Mouse (Mus musculus) ES-E14 (cell line): Measurements from ENCODE around the gene Ushbp1. TPM values are rescaled to one million over a fixed set of nuclear protein-coding genes. Genes with fewer than 3 reads are reported as not detected.
A peak's percentile ranks its signal among the peaks of the same experiment; 100 is the strongest.

Experiments used
- DNase-seq: peaks from one replicate; pipeline ENCODE4 v3.0.0-alpha.2; 2013; ENCODE audit warnings: low read depth, low spot score
- H3K27ac ChIP-seq: 2 replicates; pipeline ENCODE4 v1.5.1; 2012; ENCODE audit warnings: low read depth, mild to moderate bottlenecking, low read length, moderate library complexity, mixed read lengths; ENCODE audit not compliant: poor library complexity, insufficient read depth, severe bottlenecking
- H3K36me3 ChIP-seq: 2 replicates; pipeline ENCODE4 v1.6.1; 2012; ENCODE audit warnings: mild to moderate bottlenecking, low read length, moderate library complexity, mixed read lengths; ENCODE audit not compliant: control insufficient read depth, poor library complexity, insufficient read depth, severe bottlenecking
- H3K4me1 ChIP-seq, 2 experiments: fragments of 150-350 bp in 1 of 2; sonication (generic) in 1 of 2; 2 replicates each; pipeline ENCODE4 v1.6.1; 2012; ENCODE audit warnings: low read length in 2 of 2, mild to moderate bottlenecking in 1 of 2, mixed read lengths in 1 of 2; ENCODE audit not compliant: control insufficient read depth in 2 of 2, insufficient read depth in 2 of 2, poor library complexity in 1 of 2
- H3K4me3 ChIP-seq, 2 experiments: fragments of 150-350 bp in 1 of 2; sonication (generic) in 1 of 2; 2 replicates each; pipeline ENCODE4 v1.5.1; 2012; ENCODE audit warnings: low read length in 2 of 2, low read depth in 1 of 2, mild to moderate bottlenecking in 1 of 2, mixed read lengths in 1 of 2; ENCODE audit not compliant: insufficient read depth in 1 of 2, poor library complexity in 1 of 2, severe bottlenecking in 1 of 2
- H3K9ac ChIP-seq: 2 replicates; pipeline ENCODE4 v1.6.1; 2012; ENCODE audit warnings: low read depth, mild to moderate bottlenecking, low read length, mixed read lengths; ENCODE audit not compliant: poor library complexity, insufficient read depth, severe bottlenecking
- H3K9me3 ChIP-seq: fragments of 150-350 bp; sonication (generic); 2 replicates; pipeline ENCODE4 v1.6.1; 2012; ENCODE audit warnings: low read depth, mild to moderate bottlenecking, low read length; ENCODE audit not compliant: control insufficient read depth, insufficient read depth
- CHD2 ChIP-seq: IDR thresholded peaks from 2 replicates; pipeline ENCODE4 v1.6.1; 2014; ENCODE audit warnings: mild to moderate bottlenecking, low read depth, low read length, inconsistent platforms
- HCFC1 ChIP-seq: IDR thresholded peaks from 2 replicates; pipeline ENCODE4 v1.6.1; 2012; ENCODE audit warnings: low read length, inconsistent platforms, borderline replicate concordance; ENCODE audit not compliant: insufficient read depth
- MAFK ChIP-seq: IDR thresholded peaks from 2 replicates; pipeline ENCODE4 v1.6.1; 2014; ENCODE audit warnings: mild to moderate bottlenecking, low read depth, low read length, inconsistent platforms; ENCODE audit not compliant: insufficient read depth
- ZC3H11A ChIP-seq: IDR thresholded peaks from 2 replicates; pipeline ENCODE4 v1.6.1; 2012; ENCODE audit warnings: low read depth, mild to moderate bottlenecking, inconsistent platforms, low read length, borderline replicate concordance
- ZNF384 ChIP-seq: IDR thresholded peaks from 2 replicates; pipeline ENCODE4 v1.6.1; 2012; ENCODE audit warnings: low read depth, low read length, inconsistent platforms
- in situ Hi-C, 2 experiments: fragments of 600-800 bp; cut with MboI; formaldehyde crosslinking; loops; one replicate each; pipeline ENCODE4 v1.15.1; 2025; ENCODE audit warnings: low sequenced_read_pairs in 2 of 2, inconsistent platforms in 1 of 2; ENCODE audit not compliant: unreplicated experiment in 2 of 2
- total RNA-seq: library from RNA; depleted of rRNA; stranded (reverse); fragments of 300-350 nt; gene quantifications from 2 replicates; pipeline ENCODE4 v1.2.3, GENCODE M21; 2012

Gene Ushbp1
- total RNA-seq, 1 experiment: 2.4 TPM

DNA sequence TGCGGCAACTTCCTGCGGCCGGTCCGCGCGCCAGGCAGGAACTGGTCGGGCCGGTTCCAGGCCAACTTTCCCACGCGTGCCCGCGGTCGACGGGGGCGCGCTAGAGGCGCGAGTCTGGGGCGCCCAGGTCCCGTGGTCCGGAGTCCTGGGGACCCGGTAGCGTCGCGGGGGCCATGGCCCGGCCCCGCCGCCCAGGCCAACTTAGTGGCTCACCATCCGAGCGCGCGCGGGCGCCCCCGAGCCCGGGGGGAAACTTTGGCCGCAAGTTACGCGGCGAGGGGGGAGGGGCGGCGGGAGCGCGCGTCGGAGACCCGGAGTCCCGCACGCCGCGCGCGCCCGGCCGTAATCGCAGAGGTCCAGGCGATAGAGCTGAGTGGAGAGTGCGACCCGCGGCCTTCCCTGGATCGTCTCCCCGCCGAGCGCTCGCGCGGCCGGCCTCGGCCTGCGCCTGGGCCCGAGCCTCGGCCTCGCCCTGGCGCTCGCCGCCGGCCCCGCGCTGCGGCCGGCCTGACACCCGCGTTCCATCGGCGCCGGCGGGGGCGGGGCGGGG lies 14.1 kb downstream of the Ushbp1 start, which contains the start of gene Nr2f6:
Gene Nr2f6 (minus strand): TSS at position 540 of the 550 bp plus-strand sequence.
- H3K4me1 ChIP-seq: peaks cover 5 to 29% of the 10 kb centered on the region in 2 experiments
- H3K27ac ChIP-seq: peak within 1 kb of the TSS; percentile 86
- no peak for TF ChIP-seq MAFK
- TF ChIP-seq ZNF384: no peak
- TF ChIP-seq ZC3H11A: no peak
- no peak for TF ChIP-seq HCFC1
- TF ChIP-seq CHD2: no peak
- H3K9me3 ChIP-seq: no peaks in the 10 kb centered on the region
- peaks cover 2% of the 10 kb centered on the region; the same call in 1 of the 2 replicates for H3K36me3 ChIP-seq
- in situ Hi-C loops: no loop called here
- H3K4me3 ChIP-seq: peak within 1 kb of the TSS; percentile 81 to 91
- H3K9ac ChIP-seq: peak within 1 kb of the TSS; percentile 89
- DNase-seq: no peak

DNA sequence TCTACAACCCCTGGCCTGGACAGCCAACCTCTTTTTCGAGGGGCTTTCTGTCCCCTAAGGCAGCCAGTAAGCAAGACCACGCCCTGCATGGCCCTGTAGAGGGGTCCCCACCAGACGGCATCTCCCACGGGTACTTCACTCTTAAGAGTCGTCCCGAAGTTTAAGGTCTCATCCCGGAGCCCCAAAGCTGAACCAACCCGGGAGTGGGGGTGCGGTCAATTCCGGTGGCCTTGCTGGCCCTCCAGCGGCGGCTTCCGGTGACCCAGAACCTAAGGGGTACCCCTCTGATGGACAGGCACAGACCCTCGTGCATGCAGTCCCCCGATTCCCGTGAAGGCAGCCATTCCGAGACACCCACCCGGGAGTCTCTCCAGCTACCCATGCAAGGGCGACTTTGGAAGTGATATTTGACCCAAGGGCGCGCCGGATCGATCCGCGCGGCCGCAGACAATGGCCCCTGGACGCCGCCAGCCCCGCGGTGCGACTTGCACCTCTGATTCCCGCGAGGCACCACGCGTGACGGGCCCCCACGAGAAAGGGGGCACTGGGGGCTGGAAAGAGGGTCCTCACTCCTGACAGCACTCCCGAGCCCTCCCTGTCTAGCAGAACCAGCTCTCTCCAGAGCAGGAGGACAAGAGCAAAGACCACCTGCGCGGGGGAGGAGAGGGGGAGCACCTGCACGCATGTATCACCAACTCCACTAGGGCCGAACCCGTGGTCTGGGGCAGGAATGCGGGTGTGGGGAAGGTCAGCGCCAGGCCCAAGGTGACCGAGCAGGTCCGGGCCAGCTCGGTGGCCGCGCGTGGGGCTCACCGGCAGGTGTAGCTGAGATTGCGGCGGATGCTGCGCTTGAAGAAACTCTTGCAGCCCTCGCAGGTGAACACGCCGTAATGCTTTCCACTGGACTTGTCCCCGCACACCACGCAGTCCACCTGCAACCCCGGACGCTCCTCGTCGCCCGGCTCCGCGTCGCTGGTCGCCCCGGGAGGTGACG lies 15.1 kb downstream of the Ushbp1 start:
- no peak for DNase-seq
- no peaks in the 10 kb centered on the region for H3K9me3 ChIP-seq
- in situ Hi-C loops: no loop called here
- peak overlapping the region; percentile 89 for H3K9ac ChIP-seq
- peaks cover 2% of the 10 kb centered on the region; the same call in 1 of the 2 replicates for H3K36me3 ChIP-seq
- H3K4me1 ChIP-seq: peaks cover 4 to 32% of the 10 kb centered on the region in 2 experiments
- peak overlapping the region; percentile 86; the same call in 1 of the 2 replicates for H3K27ac ChIP-seq
- no peak for TF ChIP-seq ZC3H11A
- TF ChIP-seq CHD2: no peak
- no peak for TF ChIP-seq ZNF384
- TF ChIP-seq HCFC1: no peak
- TF ChIP-seq MAFK: no peak
- peak overlapping the region; percentile 70 to 91 for H3K4me3 ChIP-seq

DNA sequence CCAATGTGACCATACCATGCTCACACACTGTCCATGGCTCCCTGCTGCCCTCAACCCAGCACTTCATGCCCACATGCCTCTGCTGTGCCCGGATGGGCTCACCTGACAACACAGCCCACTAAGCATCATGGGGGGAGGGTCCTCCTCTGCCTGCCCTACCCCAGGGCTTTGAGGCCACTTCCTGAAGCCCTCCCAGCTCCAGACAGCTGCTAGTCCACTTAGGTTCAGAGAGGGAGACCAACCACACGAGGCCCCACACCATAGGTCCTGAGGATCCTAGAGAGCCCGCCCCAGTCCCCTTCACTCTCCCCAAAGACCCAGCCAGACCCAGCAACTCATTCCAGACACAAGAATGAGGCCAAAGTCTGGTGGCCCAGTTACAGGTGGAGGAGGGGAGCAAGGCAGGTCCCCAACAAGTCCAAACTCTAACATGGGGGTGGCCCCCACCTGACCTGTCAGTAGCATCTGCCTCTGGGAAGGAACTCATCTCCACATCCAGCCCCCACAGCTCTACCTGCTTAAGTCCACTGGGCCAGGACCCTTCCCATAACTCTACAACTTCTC lies 16.0 kb downstream of the Ushbp1 start:
- peak overlapping the region; percentile 70 to 91; a peak in 3 of 4 replicates for H3K4me3 ChIP-seq
- peaks cover 3% of the 10 kb centered on the region; the same call in 1 of the 2 replicates for H3K36me3 ChIP-seq
- peaks cover 7 to 38% of the 10 kb centered on the region in 2 experiments for H3K4me1 ChIP-seq
- TF ChIP-seq MAFK (no peak), CHD2 (no peak), ZC3H11A (no peak), ZNF384 (no peak), HCFC1 (no peak)
- H3K9ac ChIP-seq: 0 out of 2 replicates have a peak overlapping the region, but pooled peaks have one; percentile 89
- no peak for DNase-seq
- in situ Hi-C loops: no loop called here
- H3K9me3 ChIP-seq: no peaks in the 10 kb centered on the region
- no peak overlapping the region for H3K27ac ChIP-seq

DNA sequence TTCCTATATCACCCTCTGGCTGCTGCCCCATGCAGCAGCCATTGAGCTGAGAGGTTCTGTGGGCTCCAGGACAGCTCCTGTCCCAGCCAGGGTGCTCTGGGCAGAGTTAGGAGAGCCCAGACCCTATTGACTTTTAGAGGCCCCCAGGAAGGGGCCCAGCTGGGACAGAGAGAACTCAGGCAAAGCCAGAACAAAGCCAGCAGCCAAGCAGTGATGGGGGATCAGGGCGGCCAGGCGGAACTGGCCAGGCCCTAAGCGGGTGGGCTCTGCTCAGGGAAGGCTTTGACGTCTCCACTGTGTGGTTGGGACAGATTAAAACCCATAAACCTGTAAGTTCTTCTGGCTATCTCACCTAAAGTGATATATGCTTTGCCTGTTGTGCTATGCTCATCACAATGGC lies 16.6 kb downstream of the Ushbp1 start:
- Histone ChIP-seq H3K9ac (no peak overlapping the region), H3K4me1 (peaks cover 7 to 36% of the 10 kb centered on the region in 2 experiments)
- no peak for DNase-seq

More for the DNA sequence above, 16.6 kb downstream of the Ushbp1 start:
- Histone ChIP-seq H3K4me3 (no peak overlapping the region), H3K9me3 (no peaks in the 10 kb centered on the region), H3K36me3 (peaks cover 7% of the 10 kb centered on the region; the same call in 1 of the 2 replicates), H3K27ac (no peak overlapping the region)
- in situ Hi-C loops: no loop called here
- TF ChIP-seq MAFK (no peak), ZC3H11A (no peak), CHD2 (no peak), ZNF384 (no peak), HCFC1 (no peak)
